ENCODE assay signal across 9 mouse cellular contexts in the genomic region with DNA sequence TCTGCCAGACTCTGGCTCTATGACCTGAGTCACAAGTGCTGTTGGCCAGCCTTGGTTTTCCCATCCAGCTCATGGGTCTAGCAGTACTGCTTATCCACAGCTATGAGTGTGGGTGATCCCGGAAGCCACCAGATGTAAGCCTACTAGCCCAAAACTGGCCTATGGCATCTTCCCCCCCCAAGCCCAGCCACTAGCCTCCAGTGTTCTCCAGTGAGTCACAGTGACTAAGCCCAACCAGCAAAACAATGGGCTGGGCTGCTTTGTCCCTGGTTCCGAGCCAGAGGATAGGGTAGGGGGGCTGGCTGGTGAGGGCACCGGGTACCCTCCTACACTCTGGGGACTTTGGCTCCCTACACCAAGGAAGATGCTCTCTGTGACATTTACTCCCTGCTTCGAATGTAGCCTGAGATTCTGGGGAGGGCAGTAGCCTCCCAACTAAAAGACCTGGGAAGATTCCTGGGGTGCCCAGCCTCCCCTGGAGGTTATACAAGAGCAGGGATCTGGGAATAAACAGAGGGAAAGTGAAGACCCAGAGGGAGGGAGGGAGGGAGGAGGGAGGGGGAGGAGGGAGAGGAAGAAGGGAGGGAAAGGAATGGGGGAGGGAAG. TPM values are rescaled to one million over a fixed set of nuclear protein-coding genes. Genes with fewer than 3 reads are reported as not detected.
DNase-seq lines count a peak whose midpoint lies in the region; ATAC-seq lines count a peak whose summit lies in the region.
"Had no signal": no experiment of that assay in that cellular context is flagged by ENCODE, and none has a peak within 500 bp of the region (broad histone marks: within the 10 kb centered on the region; RNA-seq: fewer than 3 reads in every experiment).

No protein-coding gene starts in this region.

- H3K27ac ChIP-seq in embryonic facial prominence, embryonic 12.5 days, result peak overlapping the region; percentile 88
- H3K27ac ChIP-seq in liver, embryonic 13.5 days, result peak overlapping the region; percentile 39; the same call in 1 of the 2 replicates

- no peaks in the 10 kb centered on the region for H3K27me3 ChIP-seq in embryonic facial prominence, embryonic 12.5 days
- H3K27me3 ChIP-seq in liver, embryonic 13.5 days, result no peaks in the 10 kb centered on the region

- WGBS in embryonic facial prominence, embryonic 12.5 days, result 14% methylated on average over 4 of the region's 4 CpGs
- 19% methylated on average over 4 of the region's 4 CpGs for WGBS in liver, embryonic 13.5 days (ENCODE audit: insufficient replicate concordance)

- peak; percentile 9 for DNase-seq in thymus, postnatal 4 days
- no peak for DNase-seq in thymus, postnatal 14 days
- peak; percentile 87 to 88 for DNase-seq in heart, postnatal 10 days
- no peak for DNase-seq in liver, embryonic 13.5 days
- DNase-seq in retina, postnatal 1 day, result peak; percentile 73
- DNase-seq in frontal cortex, postnatal 14 days (ENCODE audit: low spot score in 2 of 2), result no peak
- DNase-seq in left cerebral cortex, postnatal 10 days (ENCODE audit: extremely low spot score in 1 of 2, low spot score in 2 of 2), result no peak

- H3K36me3 ChIP-seq in embryonic facial prominence, embryonic 12.5 days, result no peaks in the 10 kb centered on the region
- H3K36me3 ChIP-seq in liver, embryonic 13.5 days, result no peaks in the 10 kb centered on the region

- no peaks in the 10 kb centered on the region for H3K9me3 ChIP-seq in embryonic facial prominence, embryonic 12.5 days
- H3K9me3 ChIP-seq in liver, embryonic 13.5 days (replicated peaks), result no peaks in the 10 kb centered on the region

- H3K4me3 ChIP-seq in embryonic facial prominence, embryonic 12.5 days, result no peak overlapping the region
- no peak overlapping the region for H3K4me3 ChIP-seq in liver, embryonic 13.5 days (replicated peaks)
- H3K4me3 ChIP-seq: erythroblast, embryonic 14.5 days had no signal

- no peak overlapping the region for H3K9ac ChIP-seq in embryonic facial prominence, embryonic 12.5 days
- H3K9ac ChIP-seq in liver, embryonic 13.5 days, result no peak overlapping the region

- peaks cover 47% of the 10 kb centered on the region for H3K4me1 ChIP-seq in embryonic facial prominence, embryonic 12.5 days
- H3K4me1 ChIP-seq in liver, embryonic 13.5 days (replicated peaks), result no peaks in the 10 kb centered on the region; the same call in 1 of the 2 replicates

- 0 out of 2 replicates have a peak overlapping the region, but pooled peaks have one; percentile 18 for H3K4me2 ChIP-seq in embryonic facial prominence, embryonic 12.5 days (replicated peaks)
- no peak overlapping the region for H3K4me2 ChIP-seq in liver, embryonic 13.5 days

- no peak for ATAC-seq in embryonic facial prominence, embryonic 12.5 days (ENCODE audit: insufficient number of reproducible peaks, insufficient read depth, low FRiP score, low TSS enrichment)
- no peak; the same call in 1 of the 2 replicates for ATAC-seq in liver, embryonic 13.5 days (ENCODE audit: low read depth)

- intact Hi-C loops in heart, postnatal 10 days (cut with DNase I), result no loop called here
- intact Hi-C loops in left cerebral cortex, postnatal 10 days (cut with DNase I), result no loop called here

RNA-seq across cellular contexts. Expression of a gene that starts 10.3 kb away (rescaled TPM):
- 24.5 and 24.7 TPM in 2 replicates for polyA plus RNA-seq in embryonic facial prominence, embryonic 12.5 days (2016; fragmentation: Nextera tagmentation; extraction: Ambion mirVana)
- 100 to 1,000 TPM; 111 to 116 TPM for total RNA-seq in heart, postnatal 10 days (2021)
- polyA plus RNA-seq in liver, embryonic 13.5 days (2015; fragmentation: Nextera tagmentation; extraction: Ambion mirVana), result 14.2 and 15.5 TPM in 2 replicates
- 1 to 10 TPM; 5.2 to 8.1 TPM for total RNA-seq in left cerebral cortex, postnatal 10 days (2021)

RNA-seq across cellular contexts. Expression of a gene that starts 27.7 kb away (rescaled TPM):
- polyA plus RNA-seq in embryonic facial prominence, embryonic 12.5 days (2016; fragmentation: Nextera tagmentation; extraction: Ambion mirVana), result 4.6 and 6.9 TPM in 2 replicates
- total RNA-seq in heart, postnatal 10 days (2021), result 1 to 10 TPM in 1 of 2 experiments, under 1 TPM in 1; 0.67 to 1.8 TPM
- 1.6 and 2.6 TPM in 2 replicates for polyA plus RNA-seq in liver, embryonic 13.5 days (2015; fragmentation: Nextera tagmentation; extraction: Ambion mirVana)
- total RNA-seq in left cerebral cortex, postnatal 10 days (2021), result not detected
- polyA plus RNA-seq: erythroblast, embryonic 14.5 days had no signal

RNA-seq across cellular contexts. Expression of a gene that starts 29.3 kb away (rescaled TPM):
- 7.1 and 9.6 TPM in 2 replicates for polyA plus RNA-seq in embryonic facial prominence, embryonic 12.5 days (2016; fragmentation: Nextera tagmentation; extraction: Ambion mirVana)
- total RNA-seq in heart, postnatal 10 days (2021), result 1 to 10 TPM; 1.9 to 4.3 TPM
- polyA plus RNA-seq in liver, embryonic 13.5 days (2015; fragmentation: Nextera tagmentation; extraction: Ambion mirVana), result 3.4 and 4.3 TPM in 2 replicates
- under 1 TPM in 1 of 2 experiments, not detected in 1; 0.83 TPM for total RNA-seq in left cerebral cortex, postnatal 10 days (2021)
- polyA plus RNA-seq: erythroblast, embryonic 14.5 days had no signal

RNA-seq across cellular contexts. Expression of a gene that starts 36.3 kb away (rescaled TPM):
- polyA plus RNA-seq in embryonic facial prominence, embryonic 12.5 days (2016; fragmentation: Nextera tagmentation; extraction: Ambion mirVana), result 0.35 TPM in 1 of 2 replicates, not detected in the other
- total RNA-seq in heart, postnatal 10 days (2021), result not detected
- polyA plus RNA-seq in liver, embryonic 13.5 days (2015; fragmentation: Nextera tagmentation; extraction: Ambion mirVana), result not detected in 2 replicates
- not detected for total RNA-seq in left cerebral cortex, postnatal 10 days (2021)
- polyA plus RNA-seq: erythroblast, embryonic 14.5 days had no signal

Comparison
In these comparisons a context has a peak if more than half of its experiments do, and no peak if none do; other contexts are left out.
1. DNase-seq: peak in thymus, postnatal 4 days (single experiment), heart, postnatal 10 days (2 of 2) and retina, postnatal 1 day (single experiment); none in thymus, postnatal 14 days (single experiment), liver, embryonic 13.5 days (single experiment), frontal cortex, postnatal 14 days (0 of 2) and left cerebral cortex, postnatal 10 days (0 of 2).
2. RNA of a gene that starts 10.3 kb away (total RNA-seq): 111 to 116 TPM in heart, postnatal 10 days; 5.2 to 8.1 TPM in left cerebral cortex, postnatal 10 days; every median in the first group is over 10 times any median in the second.